22 mouse cellular contexts compared by ENCODE assay signal in genomic region chr7:73747531-73747930, GRCm38 (mm10). TPM values are rescaled to one million over a fixed set of nuclear protein-coding genes. Genes with fewer than 3 reads are reported as not detected.
DNase-seq lines count a peak whose midpoint lies in the region; ATAC-seq lines count a peak whose summit lies in the region.
"Had no signal": no experiment of that assay in that cellular context is flagged by ENCODE, and none has a peak within 500 bp of the region (broad histone marks: within the 10 kb centered on the region; RNA-seq: fewer than 3 reads in every experiment).

No protein-coding gene starts in this region.

- peak overlapping the region; percentile 35; the same call in 1 of the 2 replicates for H3K27ac ChIP-seq in forebrain, embryonic 10.5 days
- no peak overlapping the region for H3K27ac ChIP-seq in forebrain, embryonic 11.5 days (ENCODE audit: low read depth, low read length)
- H3K27ac ChIP-seq in intestine, embryonic 16.5 days (ENCODE audit: low read length), result peak overlapping the region; percentile 71
- H3K27ac ChIP-seq in stomach, embryonic 16.5 days (ENCODE audit: low read length), result peak overlapping the region; percentile 92
- H3K27ac ChIP-seq: embryonic facial prominence, embryonic 13.5 days; forebrain, embryonic 15.5 days; hindbrain, postnatal 0 days; kidney, postnatal 0 days; limb, embryonic 10.5 days; liver, embryonic 15.5 days; midbrain, embryonic 12.5 days had no signal

- no peak overlapping the region for H3K9ac ChIP-seq in forebrain, embryonic 11.5 days (ENCODE audit: low read length)
- H3K9ac ChIP-seq in intestine, embryonic 16.5 days (ENCODE audit: low read depth, low read length), result 0 out of 2 replicates have a peak overlapping the region, but pooled peaks have one; percentile 14
- H3K9ac ChIP-seq in stomach, embryonic 16.5 days (ENCODE audit: low read length), result 0 out of 2 replicates have a peak overlapping the region, but pooled peaks have one; percentile 19
- H3K9ac ChIP-seq: embryonic facial prominence, embryonic 13.5 days; forebrain, embryonic 15.5 days; liver, embryonic 15.5 days; midbrain, embryonic 12.5 days had no signal

- ATAC-seq in forebrain, embryonic 11.5 days (replicated peaks; ENCODE audit: low FRiP score), result no peak
- ATAC-seq in intestine, embryonic 16.5 days, result peak; percentile 92
- peak; percentile 61; the same call in 1 of the 2 replicates for ATAC-seq in stomach, embryonic 16.5 days (ENCODE audit: insufficient read depth, low FRiP score)

- peaks cover 6% of the 10 kb centered on the region for H3K27me3 ChIP-seq in forebrain, embryonic 10.5 days (ENCODE audit: poor library complexity, severe bottlenecking)
- no peaks in the 10 kb centered on the region for H3K27me3 ChIP-seq in forebrain, embryonic 11.5 days (ENCODE audit: control insufficient read depth, insufficient read depth, low read length)
- H3K27me3 ChIP-seq in intestine, embryonic 16.5 days (replicated peaks; ENCODE audit: control insufficient read depth, insufficient read depth, low read length), result no peaks in the 10 kb centered on the region
- H3K27me3 ChIP-seq in stomach, embryonic 16.5 days (ENCODE audit: control insufficient read depth, insufficient read depth, low read length), result no peaks in the 10 kb centered on the region
- H3K27me3 ChIP-seq: embryonic facial prominence, embryonic 13.5 days; forebrain, embryonic 15.5 days; liver, embryonic 15.5 days had no signal

- H3K4me1 ChIP-seq in forebrain, embryonic 10.5 days, result no peaks in the 10 kb centered on the region
- 0 out of 2 replicates have a peak, but pooled peaks cover 1% of the 10 kb centered on the region for H3K4me1 ChIP-seq in forebrain, embryonic 11.5 days (replicated peaks; ENCODE audit: control insufficient read depth, insufficient read depth, low read length)
- H3K4me1 ChIP-seq in intestine, embryonic 16.5 days (ENCODE audit: control insufficient read depth, insufficient read depth, low read length), result peaks cover 17% of the 10 kb centered on the region
- H3K4me1 ChIP-seq in stomach, embryonic 16.5 days (ENCODE audit: control insufficient read depth, insufficient read depth, low read length), result peaks cover 22% of the 10 kb centered on the region
- H3K4me1 ChIP-seq: liver, embryonic 15.5 days had no signal

- DNase-seq in forebrain, embryonic 10.5 days (ENCODE audit: extremely low spot score, low spot score), result no peak
- no peak for DNase-seq in forebrain, embryonic 11.5 days (ENCODE audit: low spot score)
- peak; percentile 45 to 63 for DNase-seq in lung, adult 18-20 months
- DNase-seq in lung, postnatal 25 days (ENCODE audit: low spot score), result no peak
- no peak for DNase-seq in layer of hippocampus, adult 18-20 months (ENCODE audit: low spot score in 2 of 2)
- DNase-seq: adrenal gland, postnatal 10 days; cerebellum, adult 18-20 months; cerebellum, postnatal 36 days; embryo, embryonic 11 days; liver; right cerebral cortex, postnatal 14 days; thymus, postnatal 25 days had no signal

- WGBS in forebrain, embryonic 10.5 days, result 93% methylated on average over 3 of the region's 3 CpGs
- 90% methylated on average over 3 of the region's 3 CpGs for WGBS in forebrain, embryonic 11.5 days
- WGBS in intestine, embryonic 16.5 days, result 54% methylated on average over 3 of the region's 3 CpGs
- 52% methylated on average over 3 of the region's 3 CpGs for WGBS in stomach, embryonic 16.5 days

- H3K4me3 ChIP-seq in forebrain, embryonic 10.5 days, result no peak overlapping the region
- H3K4me3 ChIP-seq in forebrain, embryonic 11.5 days (ENCODE audit: low read depth, low read length), result no peak overlapping the region
- H3K4me3 ChIP-seq in intestine, embryonic 16.5 days (ENCODE audit: low read length), result no peak overlapping the region
- H3K4me3 ChIP-seq in stomach, embryonic 16.5 days (replicated peaks; ENCODE audit: low read length), result no peak overlapping the region
- H3K4me3 ChIP-seq: embryonic facial prominence, embryonic 13.5 days; erythroblast, embryonic 14.5 days; forebrain, embryonic 15.5 days; limb, embryonic 10.5 days; liver, embryonic 15.5 days; midbrain, embryonic 12.5 days had no signal

- no peak overlapping the region for H3K4me2 ChIP-seq in forebrain, embryonic 11.5 days (ENCODE audit: low read depth, low read length, severe bottlenecking)
- H3K4me2 ChIP-seq in intestine, embryonic 16.5 days (ENCODE audit: low read depth, low read length), result no peak overlapping the region
- peak overlapping the region; percentile 11; the same call in 1 of the 2 replicates for H3K4me2 ChIP-seq in stomach, embryonic 16.5 days (ENCODE audit: low read depth, low read length)
- H3K4me2 ChIP-seq: embryonic facial prominence, embryonic 13.5 days; forebrain, embryonic 15.5 days; liver, embryonic 15.5 days; midbrain, embryonic 12.5 days had no signal

- H3K36me3 ChIP-seq in forebrain, embryonic 10.5 days (replicated peaks), result no peaks in the 10 kb centered on the region
- no peaks in the 10 kb centered on the region for H3K36me3 ChIP-seq in forebrain, embryonic 11.5 days (ENCODE audit: control insufficient read depth, insufficient read depth, low read length)
- no peaks in the 10 kb centered on the region for H3K36me3 ChIP-seq in intestine, embryonic 16.5 days (ENCODE audit: control insufficient read depth, insufficient read depth, low read length)
- no peaks in the 10 kb centered on the region for H3K36me3 ChIP-seq in stomach, embryonic 16.5 days (ENCODE audit: control insufficient read depth, insufficient read depth, low read length)
- H3K36me3 ChIP-seq: embryonic facial prominence, embryonic 13.5 days; forebrain, embryonic 15.5 days; limb, embryonic 10.5 days; liver, embryonic 15.5 days; midbrain, embryonic 12.5 days had no signal

- no peaks in the 10 kb centered on the region for H3K9me3 ChIP-seq in forebrain, embryonic 10.5 days
- H3K9me3 ChIP-seq in forebrain, embryonic 11.5 days (ENCODE audit: control insufficient read depth, low read length), result no peaks in the 10 kb centered on the region; the same call in 1 of the 2 replicates
- no peaks in the 10 kb centered on the region for H3K9me3 ChIP-seq in intestine, embryonic 16.5 days (ENCODE audit: control insufficient read depth, low read length)
- no peaks in the 10 kb centered on the region for H3K9me3 ChIP-seq in stomach, embryonic 16.5 days (replicated peaks; ENCODE audit: control insufficient read depth, low read length)
- H3K9me3 ChIP-seq: embryonic facial prominence, embryonic 13.5 days; forebrain, embryonic 15.5 days; limb, embryonic 10.5 days; liver, embryonic 15.5 days had no signal

RNA-seq across cellular contexts. Expression of gene Fam174b, which starts 7.4 kb away (rescaled TPM):
- polyA plus RNA-seq in forebrain, embryonic 10.5 days (2016; fragmentation: Nextera tagmentation; extraction: Ambion mirVana), result 13.4 and 15.1 TPM in 2 replicates
- 19.7 and 20.3 TPM in 2 replicates for polyA plus RNA-seq in forebrain, embryonic 11.5 days (2014; fragmentation: Nextera tagmentation; extraction: Ambion mirVana)
- polyA plus RNA-seq in intestine, embryonic 16.5 days (2015; fragmentation: Nextera tagmentation; extraction: Ambion mirVana), result 32.7 and 33.7 TPM in 2 replicates
- polyA plus RNA-seq in stomach, embryonic 16.5 days (2015; fragmentation: Nextera tagmentation; extraction: Ambion mirVana), result 68.1 and 71.3 TPM in 2 replicates
- 10 to 100 TPM; 30.3 to 33.0 TPM for total RNA-seq in layer of hippocampus, adult 18-20 months (2021)
- polyA plus RNA-seq: erythroblast, embryonic 14.5 days had no signal

Comparison
In these comparisons a context has a peak if more than half of its experiments do, and no peak if none do; other contexts are left out.
1. DNase-seq: peak in lung, adult 18-20 months (2 of 2); none in forebrain, embryonic 10.5 days (single experiment), forebrain, embryonic 11.5 days (single experiment), lung, postnatal 25 days (single experiment) and layer of hippocampus, adult 18-20 months (0 of 2).